Mouse (Mus musculus) left cerebral cortex, postnatal 10 days (tissue): ENCODE results near the gene Cep170. TPM values are rescaled to one million over a fixed set of nuclear protein-coding genes. Genes with fewer than 3 reads are reported as not detected.
"Not testable (repeated sequence)": the region's sequence is repeated elsewhere in the genome, so short reads cannot be mapped to it uniquely, and the experiment has no call there.

Source experiments
- DNase-seq, 2 experiments: peaks; one replicate each; pipeline ENCODE4 v3.0.0; 2021 to 2022; ENCODE audit warnings: low spot score in 2 of 2, mixed read lengths in 1 of 2; ENCODE audit errors: extremely low spot score in 1 of 2
- intact Hi-C: fragments of 180-260 bp; cut with DNase I; formaldehyde crosslinking; loops from one replicate; pipeline ENCODE4 v1.15.1; 2025
- total RNA-seq, 2 experiments: library from RNA; stranded (reverse); gene quantifications; 2 replicates each; pipeline ENCODE4 v1.2.3; 2021

Cep170 gene
- total RNA-seq: 100 to 1,000 TPM; 166 to 175 TPM

- peak; percentile 97 to 99 for DNase-seq
Observed at GRCm38 (mm10) chr1:176814036-176814420, at the start of gene Cep170. Cep170 (minus strand) TSS chr1:176814067.

GRCm38 (mm10) chr1:176861981-176862644 lies 48.2 kb upstream of the Cep170 start:
- DNase-seq: peak; percentile 57 to 80
- intact Hi-C loops: loop anchor here (2.0 to 10.0 kb wide), 3 partner anchors 107 to 927 kb away; no protein-coding TSS in a partner anchor

More at GRCm38 (mm10) chr1:176814036-176814420, at the start of gene Cep170:
- intact Hi-C loops: no loop called here

- intact Hi-C loops: no loop called here
- no peak for DNase-seq
Observed at GRCm38 (mm10) chr1:176852813-176853590, 39.1 kb upstream of the Cep170 start.

- no peak for DNase-seq
- intact Hi-C loops: no loop called here
Observed at GRCm38 (mm10) chr1:176851401-176851800, 37.5 kb upstream of the Cep170 start.

GRCm38 (mm10) chr1:176849377-176849776 lies 35.5 kb upstream of the Cep170 start:
- intact Hi-C loops: no loop called here
- DNase-seq: no peak

GRCm38 (mm10) chr1:176848613-176849290 lies 34.9 kb upstream of the Cep170 start:
- intact Hi-C loops: no loop called here
- DNase-seq: no peak

- DNase-seq: no peak
- intact Hi-C loops: no loop called here
Observed at GRCm38 (mm10) chr1:176847118-176847859, 33.4 kb upstream of the Cep170 start.

- intact Hi-C loops: no loop called here
Observed at GRCm38 (mm10) chr1:176845082-176845977, 31.5 kb upstream of the Cep170 start.

GRCm38 (mm10) chr1:176836562-176836961 lies 22.7 kb upstream of the Cep170 start:
- intact Hi-C loops, DNase-seq: not testable (repeated sequence)

More at GRCm38 (mm10) chr1:176845082-176845977, 31.5 kb upstream of the Cep170 start:
- DNase-seq: no peak

GRCm38 (mm10) chr1:176835501-176836294 lies 21.8 kb upstream of the Cep170 start:
- DNase-seq: peak in 1 of 2 experiments; percentile 33
- intact Hi-C loops: no loop called here

- intact Hi-C loops: no loop called here
Observed at GRCm38 (mm10) chr1:176834880-176835279, 21.0 kb upstream of the Cep170 start.

GRCm38 (mm10) chr1:176833948-176834347 lies 20.1 kb upstream of the Cep170 start:
- no peak for DNase-seq
- intact Hi-C loops: no loop called here

More at GRCm38 (mm10) chr1:176834880-176835279, 21.0 kb upstream of the Cep170 start:
- no peak for DNase-seq

- intact Hi-C loops: no loop called here
- DNase-seq: no peak
Observed at GRCm38 (mm10) chr1:176833257-176833656, 19.4 kb upstream of the Cep170 start.

- intact Hi-C loops: no loop called here
- no peak for DNase-seq
Observed at GRCm38 (mm10) chr1:176832607-176833006, 18.7 kb upstream of the Cep170 start.

- DNase-seq: no peak
- intact Hi-C loops: no loop called here
Observed at GRCm38 (mm10) chr1:176832071-176832470, 18.2 kb upstream of the Cep170 start.

- DNase-seq: no peak
- intact Hi-C loops: no loop called here
Observed at GRCm38 (mm10) chr1:176828666-176829065, 14.8 kb upstream of the Cep170 start.

GRCm38 (mm10) chr1:176827945-176828485 lies 14.1 kb upstream of the Cep170 start:
- intact Hi-C loops: no loop called here
- DNase-seq: no peak
